Mouse (Mus musculus) c-Kit-negative CD71-positive TER-119-positive erythroid progenitor cells, embryonic 14.5 days (primary cell): ENCODE measurements around the gene Pigq.

Experiments used
- DNase-seq: peaks from one replicate; pipeline ENCODE4 v3.0.0-alpha.2; 2013; ENCODE audit warnings: low read depth, low spot score

Pigq gene

GRCm38 (mm10) chr17:25883824-25884223 is 60.9 kb downstream of the Pigq start:
- DNase-seq: no peak

- no peak for DNase-seq
Measured at GRCm38 (mm10) chr17:25883268-25883667, 61.5 kb downstream of the Pigq start.

- no peak for DNase-seq
Measured at GRCm38 (mm10) chr17:25882306-25882705, 62.4 kb downstream of the Pigq start.

- DNase-seq: no peak
Measured at GRCm38 (mm10) chr17:25881691-25882090, 63.0 kb downstream of the Pigq start.

GRCm38 (mm10) chr17:25880913-25881641 is 63.7 kb downstream of the Pigq start:
- DNase-seq: no peak

GRCm38 (mm10) chr17:25880196-25880910 is 64.4 kb downstream of the Pigq start, which contains the start of gene Wfikkn1:
Gene Wfikkn1, minus strand, starts transcription at chr17:25880858.
- no peak for DNase-seq

- DNase-seq: no peak
Measured at GRCm38 (mm10) chr17:25879750-25880149, 65.0 kb downstream of the Pigq start.

GRCm38 (mm10) chr17:25879261-25879660 is 65.5 kb downstream of the Pigq start:
- DNase-seq: no peak

GRCm38 (mm10) chr17:25878611-25879180 is 66.0 kb downstream of the Pigq start:
- no peak for DNase-seq

- no peak for DNase-seq
Measured at GRCm38 (mm10) chr17:25877741-25878610, 66.8 kb downstream of the Pigq start.

GRCm38 (mm10) chr17:25877025-25877424 is 67.7 kb downstream of the Pigq start:
- no peak for DNase-seq
